Mouse (Mus musculus): Measurements from ENCODE around the gene Zfp595. TPM values are rescaled to one million over a fixed set of nuclear protein-coding genes. Genes with fewer than 3 reads are reported as not detected.
"Not testable (repeated sequence)": the region's sequence is repeated elsewhere in the genome, so short reads cannot be mapped to it uniquely, and the experiment has no call there.

The Zfp595 gene
- total RNA-seq (2021), result 1 to 10 TPM; 3.7 to 4.1 TPM
- long read RNA-seq, partial matches to known transcripts, result 0 of 2 reads
- long read RNA-seq, other reads (novel, unspliced or antisense), result 1 of 2 reads

DNA sequence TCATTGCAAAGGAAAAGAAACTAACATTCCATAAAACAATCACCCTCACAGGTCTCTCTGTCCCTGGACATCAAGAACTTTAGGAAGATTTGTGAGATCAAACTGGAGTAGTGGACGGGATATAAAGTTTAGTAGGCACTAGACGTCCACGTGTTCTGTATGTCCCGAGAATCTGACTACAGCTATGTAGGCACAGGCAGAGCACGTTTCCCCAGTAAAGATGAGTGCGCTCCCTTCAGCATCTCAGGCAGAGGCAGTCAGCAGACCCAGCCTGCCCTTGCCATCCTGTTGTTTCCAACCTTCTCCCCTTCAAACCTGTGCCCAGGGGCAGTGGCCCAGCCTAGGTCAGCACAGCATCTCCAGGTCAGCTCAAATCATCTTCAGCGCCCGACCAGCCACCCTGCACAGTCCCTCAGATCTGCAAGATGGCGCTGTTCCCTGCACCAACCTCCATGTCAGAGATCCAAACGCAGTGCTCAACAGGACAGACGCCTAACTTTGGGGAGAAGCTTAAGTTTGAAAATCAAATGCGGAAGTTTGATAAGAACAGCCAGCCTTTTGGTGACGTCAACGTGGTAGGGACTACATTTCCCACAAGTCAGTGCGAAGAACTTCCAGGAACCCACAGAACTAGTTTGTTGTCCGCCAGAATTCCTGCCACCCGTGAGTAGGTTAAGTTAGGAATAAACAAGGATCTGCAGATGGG lies at the start of gene Zfp595:
Zfp595 (minus strand) TSS at position 552 of the 706 bp plus-strand sequence.
- DNase-seq (ENCODE audit: low spot score in 2 of 2), result peak; percentile 69 to 92

GRCm38 (mm10) chr13:67376255-67376654 lies 43.9 kb upstream of the Zfp595 start:
- DNase-seq (ENCODE audit: low spot score in 2 of 2), result not testable (repeated sequence)

DNA sequence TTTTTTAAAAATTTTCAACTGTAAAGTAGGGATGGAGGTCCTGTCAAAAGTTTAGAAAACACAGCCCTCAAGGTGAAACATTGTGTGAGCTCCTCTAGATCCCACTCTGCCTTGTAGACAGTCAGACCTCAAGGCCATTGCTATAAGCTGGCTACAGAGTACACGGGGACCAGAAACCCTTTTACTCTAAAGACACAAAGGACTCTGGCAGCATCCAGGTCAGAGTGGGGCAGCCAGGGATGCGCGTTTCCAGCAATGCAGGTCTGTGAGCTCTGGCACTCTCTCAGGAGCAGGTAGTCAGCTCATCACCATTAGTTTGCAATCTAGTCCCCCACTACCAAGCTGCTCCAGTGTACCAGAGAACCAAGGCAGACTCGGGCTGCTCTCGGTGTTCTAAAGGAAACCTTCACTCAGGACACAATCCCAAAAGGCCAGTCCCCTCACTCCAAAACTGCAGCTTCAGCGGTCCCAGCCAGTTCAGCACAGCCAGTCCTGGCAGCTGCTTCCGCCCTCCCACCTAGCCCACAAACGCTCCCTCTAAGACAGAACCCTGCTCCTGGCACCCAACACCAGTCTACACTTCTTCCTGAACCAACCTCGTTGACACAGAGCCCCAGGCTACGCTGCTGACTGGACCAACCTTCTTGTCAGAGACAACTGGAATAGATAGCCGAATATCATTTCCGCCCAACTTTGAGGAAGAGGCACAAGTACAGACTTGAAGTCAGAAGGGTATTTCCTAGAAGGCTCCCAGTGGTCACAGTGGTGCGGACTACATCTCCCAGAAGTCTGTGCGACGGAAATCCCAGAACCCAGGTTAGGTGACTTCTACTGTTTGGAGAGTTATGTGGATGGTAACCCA lies 42.9 kb upstream of the Zfp595 start, which contains the start of the genes Gm28041 and Zfp456:
Gm28041 (minus strand) TSS at position 684 of the 862 bp plus-strand sequence.
Zfp456 (minus strand) TSS at position 761 of the 862 bp plus-strand sequence.
- peak; percentile 51 to 67 for DNase-seq (ENCODE audit: low spot score in 2 of 2)

GRCm38 (mm10) chr13:67360131-67360744 lies 27.9 kb upstream of the Zfp595 start, which contains the start of the genes Gm28044 and Zfp953:
Gene Gm28044 (minus strand): TSS chr13:67360536.
Gene Zfp953 (minus strand): TSS chr13:67360605.
- peak; percentile 85 to 95 for DNase-seq (ENCODE audit: low spot score in 2 of 2)

- no peak for DNase-seq (ENCODE audit: low spot score in 2 of 2)
Measured at GRCm38 (mm10) chr13:67351854-67352253, 19.5 kb upstream of the Zfp595 start.

DNA sequence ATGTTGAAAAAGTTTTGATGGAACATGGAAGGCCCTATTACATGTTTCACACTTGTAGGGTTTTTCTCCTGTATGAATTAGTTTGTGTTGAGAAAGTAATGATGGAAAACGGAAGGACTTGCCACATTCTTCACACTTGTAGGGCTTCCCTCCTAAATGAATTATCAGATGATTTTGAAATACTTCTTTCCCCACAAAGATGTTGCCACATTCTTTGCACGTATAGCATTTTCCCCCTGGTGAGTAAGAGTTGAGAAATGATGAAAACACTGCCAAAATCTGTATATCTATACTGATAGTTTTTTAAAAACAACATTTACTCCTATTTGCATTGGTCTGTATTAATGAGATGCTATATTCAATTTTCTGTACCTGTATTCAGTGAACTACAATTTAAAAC lies 11.1 kb upstream of the Zfp595 start:
- no peak for DNase-seq (ENCODE audit: low spot score in 2 of 2)

DNA sequence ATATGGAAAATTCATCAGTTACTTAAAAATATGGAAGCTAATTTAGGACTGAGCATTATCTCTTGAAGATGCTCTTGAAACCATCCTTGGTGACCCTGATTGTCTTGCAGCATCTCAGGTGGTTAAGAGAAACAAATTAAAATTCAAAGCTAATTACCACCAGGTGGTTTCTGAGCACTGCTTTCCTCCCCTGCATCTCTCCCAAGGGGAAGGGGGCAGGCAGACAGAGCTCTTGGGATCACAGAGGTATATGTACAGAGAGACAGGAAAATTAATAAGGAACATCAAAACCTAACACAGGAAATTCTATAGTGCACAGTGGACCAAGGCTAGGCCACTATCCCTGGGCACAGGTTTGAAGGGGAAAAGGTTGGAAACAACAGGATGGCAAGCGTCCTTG lies 507 bp upstream of the Zfp595 start:
- DNase-seq (ENCODE audit: low spot score in 2 of 2), result no peak

- no peak for DNase-seq (ENCODE audit: low spot score in 2 of 2)
Measured at GRCm38 (mm10) chr13:67306718-67307117, 25.7 kb downstream of the Zfp595 start.

GRCm38 (mm10) chr13:67305822-67306672 lies 26.3 kb downstream of the Zfp595 start, which contains the start of gene Zfp457:
Gene Zfp457 (minus strand): TSS chr13:67306485.
- DNase-seq (ENCODE audit: low spot score in 2 of 2), result peak; percentile 87 to 98

DNA sequence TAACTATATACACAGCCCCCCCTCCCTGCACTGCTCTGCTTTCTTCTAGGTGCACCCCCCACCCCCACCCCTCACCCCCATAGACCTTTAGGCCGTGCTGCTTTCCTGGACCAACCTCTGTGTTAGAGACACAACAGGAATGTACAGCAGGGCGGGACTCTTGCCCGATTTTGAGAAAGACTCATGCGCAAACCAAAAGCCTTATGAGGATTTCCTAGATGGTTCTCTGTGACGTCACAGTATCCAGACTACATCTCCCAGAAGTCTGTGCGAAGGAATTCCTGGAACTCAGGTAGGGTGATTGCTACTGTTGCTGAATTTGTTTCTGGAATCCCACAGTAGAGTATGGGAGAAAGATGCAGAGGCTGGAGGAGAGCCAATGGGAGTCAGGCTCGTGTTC lies 54.1 kb downstream of the Zfp595 start, which contains the start of gene Zfp458:
Zfp458 (minus strand) TSS at position 153 of the 400 bp plus-strand sequence.
- peak; percentile 7 to 29 for DNase-seq (ENCODE audit: low spot score in 2 of 2)

- not testable (repeated sequence) for DNase-seq (ENCODE audit: low spot score in 2 of 2)
Measured at GRCm38 (mm10) chr13:67269383-67270065, 62.8 kb downstream of the Zfp595 start.

DNA sequence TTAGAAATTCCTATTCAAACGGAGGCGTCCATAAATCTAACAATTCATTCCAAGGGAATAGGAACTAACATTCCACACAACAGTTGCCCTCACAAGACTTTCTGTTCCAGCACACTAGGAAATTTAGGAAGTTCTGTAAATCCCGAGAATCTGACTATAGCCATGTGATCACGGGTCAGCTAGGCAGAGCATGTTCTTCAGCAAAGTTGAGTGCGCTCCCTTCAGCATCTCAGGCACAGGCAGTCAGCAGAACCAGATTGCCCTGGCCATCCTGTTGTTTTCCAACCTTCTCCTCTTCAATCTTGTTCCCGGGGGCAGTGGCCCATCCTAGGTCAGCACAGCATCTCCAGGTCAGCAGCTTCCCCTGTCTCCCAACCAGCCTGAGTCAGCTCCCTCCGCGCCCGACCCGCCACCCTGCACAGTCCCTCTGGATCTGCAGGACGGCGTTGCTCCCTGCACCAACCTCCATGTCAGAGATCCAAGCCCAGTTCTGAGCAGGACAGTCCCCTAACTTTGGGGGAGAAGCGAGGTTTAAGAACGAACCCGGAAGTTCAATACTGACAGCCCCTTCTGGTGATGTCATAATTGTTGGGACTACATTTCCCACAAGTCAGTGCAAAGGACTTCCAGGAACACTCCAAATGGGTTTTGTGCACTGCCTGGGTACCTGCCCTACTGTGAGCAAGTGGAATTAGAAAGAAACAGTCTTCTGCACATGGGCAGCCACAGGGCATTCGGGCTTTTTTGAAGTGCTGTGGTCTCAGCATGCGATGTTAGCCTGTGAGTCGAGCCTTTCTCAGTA lies 63.6 kb downstream of the Zfp595 start:
- peak; percentile 78 to 93 for DNase-seq (ENCODE audit: low spot score in 2 of 2)

Other genes with a start within 250 kb of the Zfp595 start
- 1 to 10 TPM; 2.4 to 3.2 TPM for gene Zfp708, start 234.6 kb downstream of the Zfp595 start, total RNA-seq (2021)
- 1 to 10 TPM; 2.9 to 3.1 TPM for gene Gm28557, start 224.0 kb downstream of the Zfp595 start, total RNA-seq (2021)
- gene Rslcan18, start 216.3 kb downstream of the Zfp595 start, total RNA-seq (2021), result under 1 TPM; 0.58 to 0.74 TPM
- gene Zfp759, start 210.9 kb downstream of the Zfp595 start, total RNA-seq (2021), result 10 to 100 TPM in 1 of 2 experiments, 1 to 10 TPM in 1; 9.9 to 13.7 TPM
- 1 to 10 TPM; 5.6 to 6.6 TPM for gene Rsl1, start 159.4 kb downstream of the Zfp595 start, total RNA-seq (2021)
- gene Zfp455, start 138.1 kb downstream of the Zfp595 start, total RNA-seq (2021), result 1 to 10 TPM; 3.0 to 3.5 TPM
- gene Zfp458, start 54.1 kb downstream of the Zfp595 start, total RNA-seq (2021), result 10 to 100 TPM; 19.7 to 20.7 TPM
- 1 to 10 TPM; 4.6 to 5.5 TPM for gene Zfp457, start 26.1 kb downstream of the Zfp595 start, total RNA-seq (2021)
- under 1 TPM in 1 of 2 experiments, not detected in 1; 0.82 TPM for gene Gm28044, start 28.0 kb upstream of the Zfp595 start, total RNA-seq (2021)
- 1 to 10 TPM in 1 of 2 experiments, under 1 TPM in 1; 0.81 to 1.0 TPM for gene Zfp953, start 28.0 kb upstream of the Zfp595 start, total RNA-seq (2021)
- 1 to 10 TPM in 1 of 2 experiments, under 1 TPM in 1; 0.84 to 1.2 TPM for gene Gm28041, start 43.2 kb upstream of the Zfp595 start, total RNA-seq (2021)
- gene Zfp456, start 43.2 kb upstream of the Zfp595 start, total RNA-seq (2021), result under 1 TPM; 0.62 to 0.89 TPM
- 1 to 10 TPM; 2.2 to 4.7 TPM for gene Zfp429, start 67.2 kb upstream of the Zfp595 start, total RNA-seq (2021)
- 1 to 10 TPM; 1.4 to 2.8 TPM for gene Zfp459, start 88.8 kb upstream of the Zfp595 start, total RNA-seq (2021)
- 10 to 100 TPM; 13.2 to 14.5 TPM for gene Zfp874a, start 119.1 kb upstream of the Zfp595 start, total RNA-seq (2021)
- gene Zfp874b, start 151.7 kb upstream of the Zfp595 start, total RNA-seq (2021), result 10 to 100 TPM; 14.8 to 19.0 TPM
- gene Zfp58, start 168.0 kb upstream of the Zfp595 start, total RNA-seq (2021), result 1 to 10 TPM; 8.6 to 9.9 TPM
- gene Gm26965, start 193.6 kb upstream of the Zfp595 start, total RNA-seq (2021), result under 1 TPM in 1 of 2 experiments, not detected in 1; 0.81 TPM
- gene Zfp87, start 193.6 kb upstream of the Zfp595 start, total RNA-seq (2021), result 10 to 100 TPM; 18.7 to 20.7 TPM
- 10 to 100 TPM in 1 of 2 experiments, 1 to 10 TPM in 1; 9.5 to 11.0 TPM for gene Zfp748, start 221.3 kb upstream of the Zfp595 start, total RNA-seq (2021)

Data from layer of hippocampus, adult 18-20 months (tissue).